Mouse (Mus musculus): Measurements from ENCODE around the gene Il17f. TPM values are rescaled to one million over a fixed set of nuclear protein-coding genes. Genes with fewer than 3 reads are reported as not detected.
"Not testable (repeated sequence)": the region's sequence is repeated elsewhere in the genome, so short reads cannot be mapped to it uniquely, and the experiment has no call there.

The Il17f gene
- polyA plus RNA-seq, 1 experiment = not detected

DNA sequence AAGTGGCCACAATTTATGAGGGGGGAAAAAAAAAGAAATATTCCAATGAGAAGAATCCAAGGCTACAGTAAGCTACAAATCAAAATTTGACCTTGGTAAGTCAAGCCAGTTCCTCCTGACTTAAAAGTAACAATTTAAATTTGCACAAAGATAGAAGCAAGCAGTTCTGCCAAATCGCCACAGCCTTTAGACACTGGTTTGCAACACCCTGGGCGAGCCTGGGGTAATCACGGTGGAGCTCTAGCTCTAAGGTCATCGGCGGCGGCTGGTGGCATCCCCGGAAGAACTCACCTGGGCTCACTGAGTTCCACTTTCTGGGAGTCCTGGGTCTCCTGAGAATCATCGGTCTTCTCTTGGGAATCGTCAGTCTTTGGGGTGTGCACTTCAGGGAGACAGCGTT is 14.1 kb upstream of the Il17f start:
- Histone ChIP-seq H3K27ac (replicated peaks; ENCODE audit: low read depth, low read length) (no peak overlapping the region), H3K4me1 (ENCODE audit: control insufficient read depth, insufficient read depth, insufficient read length, low read length) (no peaks in the 10 kb centered on the region), H3K4me3 (ENCODE audit: insufficient read depth, low read depth, low read length) (no peak overlapping the region)

DNA sequence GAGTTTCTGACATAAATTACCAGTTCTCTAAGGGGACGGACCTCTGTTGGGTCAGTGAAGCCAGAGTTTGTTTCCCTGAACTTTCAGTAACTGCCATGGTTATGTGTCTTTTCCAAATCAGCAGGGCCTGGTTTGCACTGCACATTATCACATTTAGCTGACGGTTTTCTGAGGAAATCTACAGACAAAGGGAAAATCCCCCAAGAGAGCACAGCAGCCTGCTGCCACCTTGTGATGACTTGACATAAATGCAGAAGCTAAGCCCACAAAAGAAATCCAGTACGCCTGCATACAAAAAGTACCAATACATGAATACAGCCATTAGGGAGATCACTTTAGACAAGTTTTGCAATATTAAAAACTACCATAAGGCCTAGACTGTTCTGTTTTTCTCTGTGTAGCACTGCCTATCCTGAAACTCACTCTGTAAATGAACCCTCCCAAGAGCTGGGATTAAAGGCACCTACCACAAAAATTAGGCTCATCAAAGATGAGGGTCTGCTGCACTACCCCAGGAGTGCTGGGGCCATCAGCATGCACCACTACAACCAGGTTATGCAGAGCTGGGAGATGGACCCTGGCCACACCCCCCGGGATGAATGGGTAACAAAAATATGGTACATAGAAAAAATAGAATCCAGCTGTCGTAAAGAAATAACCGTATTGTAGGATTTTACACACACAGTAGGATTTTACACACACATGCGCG is 11.4 kb upstream of the Il17f start:
- H3K4me3 ChIP-seq (ENCODE audit: insufficient read depth, low read depth, low read length) = no peak overlapping the region
- no peaks in the 10 kb centered on the region for H3K4me1 ChIP-seq (ENCODE audit: control insufficient read depth, insufficient read depth, insufficient read length, low read length)
- no peak overlapping the region for H3K27ac ChIP-seq (replicated peaks; ENCODE audit: low read depth, low read length)

DNA sequence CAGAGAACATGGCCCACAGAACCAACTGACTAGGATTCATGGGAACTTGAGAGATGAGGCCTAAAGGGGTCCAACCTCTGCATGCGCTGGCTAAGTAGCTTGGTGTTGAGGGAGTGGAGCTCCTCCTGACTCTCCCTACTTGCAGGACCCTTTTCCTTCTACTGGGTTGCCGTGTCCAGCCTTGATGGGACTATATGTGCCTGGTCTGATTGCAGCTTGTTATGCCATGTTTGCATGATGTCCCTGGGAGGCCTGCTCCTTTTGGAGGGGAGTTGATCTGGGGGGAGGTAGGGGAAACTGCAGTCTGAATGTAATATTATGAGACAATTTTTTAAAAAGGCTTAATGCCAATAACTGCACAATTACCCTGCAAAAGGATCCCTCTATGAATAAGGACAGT is 10.9 kb upstream of the Il17f start:
- Histone ChIP-seq H3K4me3 (ENCODE audit: insufficient read depth, low read depth, low read length) (no peak overlapping the region), H3K4me1 (ENCODE audit: control insufficient read depth, insufficient read depth, insufficient read length, low read length) (no peaks in the 10 kb centered on the region), H3K27ac (replicated peaks; ENCODE audit: low read depth, low read length) (no peak overlapping the region)

DNA sequence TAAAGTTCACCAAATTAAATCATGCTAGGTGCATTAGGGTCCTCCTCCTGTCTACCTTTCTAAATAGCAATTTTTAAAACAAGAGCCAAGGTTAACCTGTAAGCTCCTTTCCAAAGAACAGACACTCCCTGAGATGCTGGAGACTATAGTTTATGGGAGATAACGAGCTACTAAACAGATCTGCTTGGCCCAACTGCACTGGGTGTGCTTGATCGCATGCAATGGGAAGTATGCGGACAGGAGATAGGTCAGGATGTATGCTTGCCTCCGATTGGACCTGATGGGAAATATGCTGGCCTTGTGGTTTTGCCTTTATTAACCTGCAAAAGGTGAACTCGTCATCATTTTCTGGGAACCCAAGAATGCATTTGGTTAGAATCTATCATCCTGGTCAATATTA is 4.8 kb upstream of the Il17f start:
- H3K4me3 ChIP-seq (ENCODE audit: insufficient read depth, low read depth, low read length) = no peak overlapping the region
- H3K4me1 ChIP-seq (ENCODE audit: control insufficient read depth, insufficient read depth, insufficient read length, low read length) = no peaks in the 10 kb centered on the region
- H3K27ac ChIP-seq (replicated peaks; ENCODE audit: low read depth, low read length) = no peak overlapping the region

DNA sequence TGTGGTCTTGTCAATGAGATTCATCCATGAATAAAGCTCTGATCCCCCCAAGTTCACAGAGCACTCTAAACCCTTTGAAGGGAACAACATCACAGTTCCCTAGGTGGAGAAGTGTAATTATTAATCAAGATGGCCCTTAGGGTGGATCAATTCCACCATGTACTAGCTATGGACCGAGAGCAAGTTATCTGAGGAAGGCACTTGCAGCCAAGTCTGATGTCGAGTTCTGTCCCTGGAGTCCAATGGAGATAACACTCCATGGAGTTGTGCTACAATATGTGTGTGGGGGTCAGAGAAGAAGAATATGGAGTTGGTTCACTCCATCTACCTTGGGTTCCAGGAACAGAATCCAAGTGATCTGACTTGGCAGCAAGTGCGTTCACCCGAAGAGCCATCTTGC is 4.3 kb upstream of the Il17f start:
- H3K4me1 ChIP-seq (ENCODE audit: control insufficient read depth, insufficient read depth, insufficient read length, low read length) = no peaks in the 10 kb centered on the region
- no peak overlapping the region for H3K4me3 ChIP-seq (ENCODE audit: insufficient read depth, low read depth, low read length)
- H3K27ac ChIP-seq (replicated peaks; ENCODE audit: low read depth, low read length) = no peak overlapping the region

DNA sequence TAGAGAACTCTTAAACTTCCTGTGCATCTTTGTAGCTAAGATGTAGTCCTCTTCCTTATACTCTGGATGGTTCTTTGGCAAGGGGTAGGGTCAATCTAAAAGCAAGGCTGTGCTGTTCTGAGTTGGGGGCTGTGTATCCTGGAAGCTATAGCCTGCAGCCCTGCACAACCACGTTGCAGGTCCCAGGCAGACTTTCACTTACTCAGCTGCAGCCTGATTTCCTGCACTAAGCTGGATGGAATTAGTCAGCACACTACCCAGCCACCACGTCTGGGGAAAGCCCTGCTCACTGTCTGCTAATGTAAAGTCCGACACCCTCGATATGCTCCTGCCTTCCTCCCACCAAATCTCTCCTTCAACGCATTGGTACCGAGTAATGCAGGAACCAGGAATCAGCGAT is 997 bp upstream of the Il17f start:
- H3K4me1 ChIP-seq (ENCODE audit: control insufficient read depth, insufficient read depth, insufficient read length, low read length) = no peaks in the 10 kb centered on the region
- no peak overlapping the region for H3K4me3 ChIP-seq (ENCODE audit: insufficient read depth, low read depth, low read length)
- H3K27ac ChIP-seq (replicated peaks; ENCODE audit: low read depth, low read length) = no peak overlapping the region

DNA sequence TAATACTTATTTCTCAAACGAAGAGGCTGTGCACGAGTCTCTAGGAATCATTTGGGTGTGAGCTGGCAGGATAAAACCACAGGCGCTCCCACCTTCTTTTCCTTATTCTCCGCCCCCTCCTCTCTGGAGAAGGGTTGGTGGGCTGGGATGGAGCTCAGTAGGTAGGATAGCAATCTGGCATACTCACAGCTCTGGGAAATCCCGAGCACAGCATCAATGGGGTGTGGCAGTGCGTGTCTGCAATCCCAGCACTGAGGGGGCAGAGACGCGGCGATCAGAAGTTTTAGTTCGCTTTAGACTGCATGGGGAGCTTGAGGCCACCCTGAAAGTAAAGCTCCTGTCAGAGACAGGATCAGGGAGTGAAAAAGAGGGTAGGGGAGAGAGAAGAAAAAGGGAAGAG is 2.0 kb downstream of the Il17f start:
- H3K27ac ChIP-seq (replicated peaks; ENCODE audit: low read depth, low read length) = no peak overlapping the region
- H3K4me1 ChIP-seq (ENCODE audit: control insufficient read depth, insufficient read depth, insufficient read length, low read length) = no peaks in the 10 kb centered on the region
- H3K4me3 ChIP-seq (ENCODE audit: insufficient read depth, low read depth, low read length) = no peak overlapping the region

DNA sequence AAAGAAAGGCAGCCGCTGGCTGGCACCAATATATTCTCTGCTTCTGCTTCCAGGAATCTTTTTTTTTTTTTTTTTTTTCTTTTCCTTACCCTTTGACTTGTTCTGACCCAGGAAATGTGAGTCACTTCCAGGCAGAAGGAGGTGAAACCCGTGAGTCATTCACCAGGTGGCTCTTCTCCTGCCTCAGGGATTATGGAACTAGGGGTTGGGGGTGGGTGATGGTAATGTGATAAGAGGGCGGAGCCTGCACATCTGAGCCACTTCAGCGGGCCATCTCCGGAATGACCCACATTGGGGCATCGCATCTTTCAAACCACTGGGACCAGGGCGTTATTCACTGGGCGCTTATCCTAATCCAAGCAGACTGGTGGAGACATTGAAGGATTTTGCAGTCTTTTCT is 3.4 kb downstream of the Il17f start:
- no peak overlapping the region for H3K4me3 ChIP-seq (ENCODE audit: insufficient read depth, low read depth, low read length)
- no peak overlapping the region for H3K27ac ChIP-seq (replicated peaks; ENCODE audit: low read depth, low read length)
- no peaks in the 10 kb centered on the region for H3K4me1 ChIP-seq (ENCODE audit: control insufficient read depth, insufficient read depth, insufficient read length, low read length)

DNA sequence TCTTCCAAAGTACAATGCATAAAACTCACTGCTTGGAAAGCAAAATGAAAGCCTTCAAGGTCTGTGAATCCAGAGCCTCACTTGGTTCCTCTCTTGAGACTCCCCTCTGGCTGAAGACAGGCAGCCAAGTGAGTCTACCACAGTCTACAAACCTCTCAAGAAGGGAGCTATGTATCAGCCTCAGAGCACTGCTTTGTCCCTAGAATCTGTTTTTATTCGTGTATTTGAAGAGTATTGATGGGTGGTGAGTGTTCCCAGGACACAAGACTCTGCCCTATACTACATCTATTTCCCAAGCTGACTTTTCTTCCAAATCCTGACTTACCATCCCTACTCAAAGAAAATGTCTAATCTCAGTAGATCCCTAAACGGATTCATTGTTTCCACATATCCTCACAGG is 12.1 kb downstream of the Il17f start:
- Histone ChIP-seq H3K27ac (replicated peaks; ENCODE audit: low read depth, low read length) (no peak overlapping the region), H3K4me1 (ENCODE audit: control insufficient read depth, insufficient read depth, insufficient read length, low read length) (no peaks in the 10 kb centered on the region), H3K4me3 (ENCODE audit: insufficient read depth, low read depth, low read length) (no peak overlapping the region)

DNA sequence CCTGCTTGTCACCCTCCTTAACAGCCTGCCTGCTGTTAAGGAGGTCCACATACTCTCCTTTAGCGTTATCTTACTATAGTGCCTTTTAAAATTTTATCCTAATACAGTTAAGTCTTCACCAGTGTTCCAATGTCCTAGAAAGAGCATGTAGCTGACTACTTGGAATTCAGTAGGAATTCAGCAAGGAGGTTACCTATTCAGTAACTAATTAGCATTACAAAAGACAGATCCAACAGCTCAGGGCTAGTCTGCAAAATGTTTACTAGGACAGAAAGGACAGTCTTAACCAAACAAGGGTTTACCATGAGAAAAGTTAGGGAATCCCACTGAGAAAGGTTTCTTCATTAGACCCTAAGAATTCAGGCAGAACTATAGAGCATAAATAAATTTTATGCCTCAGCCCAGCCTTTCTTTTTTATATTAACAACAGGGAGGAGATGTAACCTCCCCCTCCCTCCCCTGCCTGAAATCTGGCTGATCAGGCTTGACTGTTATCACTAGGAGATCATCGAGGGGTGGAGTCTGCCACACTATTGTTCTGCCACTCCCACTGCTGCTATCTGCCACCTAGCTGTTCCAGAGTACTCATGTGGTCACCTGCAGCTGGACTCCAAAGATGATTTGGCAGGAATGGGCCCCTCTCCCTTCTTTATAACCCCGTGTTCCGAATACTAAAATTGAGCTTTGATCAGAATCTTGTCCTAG is 16.2 kb downstream of the Il17f start:
- H3K4me3 ChIP-seq (ENCODE audit: insufficient read depth, low read depth, low read length); H3K4me1 ChIP-seq (ENCODE audit: control insufficient read depth, insufficient read depth, insufficient read length, low read length); H3K27ac ChIP-seq (replicated peaks; ENCODE audit: low read depth, low read length): not testable (repeated sequence)

DNA sequence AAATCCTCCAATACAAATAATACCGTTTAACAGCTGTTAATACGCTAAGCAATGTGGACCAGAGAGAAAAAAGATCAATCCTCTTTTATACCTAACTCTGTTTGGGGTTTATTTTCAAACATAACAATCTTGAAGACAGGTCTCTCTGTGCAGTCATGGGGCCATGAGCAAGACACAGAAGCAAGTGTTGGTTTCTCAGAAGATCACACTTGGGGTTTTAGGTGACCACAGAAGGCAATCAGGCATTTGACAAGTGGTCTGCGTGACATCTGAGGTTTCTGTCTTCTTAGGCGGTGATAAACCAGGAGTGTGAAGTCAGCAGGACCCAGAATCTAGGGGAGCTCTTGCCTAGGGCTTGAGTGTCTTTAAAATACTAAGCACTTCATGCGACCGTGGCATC is 23.9 kb downstream of the Il17f start:
- H3K27ac ChIP-seq (replicated peaks; ENCODE audit: low read depth, low read length) = no peak overlapping the region
- H3K4me1 ChIP-seq (ENCODE audit: control insufficient read depth, insufficient read depth, insufficient read length, low read length) = no peaks in the 10 kb centered on the region
- H3K4me3 ChIP-seq (ENCODE audit: insufficient read depth, low read depth, low read length) = no peak overlapping the region

DNA sequence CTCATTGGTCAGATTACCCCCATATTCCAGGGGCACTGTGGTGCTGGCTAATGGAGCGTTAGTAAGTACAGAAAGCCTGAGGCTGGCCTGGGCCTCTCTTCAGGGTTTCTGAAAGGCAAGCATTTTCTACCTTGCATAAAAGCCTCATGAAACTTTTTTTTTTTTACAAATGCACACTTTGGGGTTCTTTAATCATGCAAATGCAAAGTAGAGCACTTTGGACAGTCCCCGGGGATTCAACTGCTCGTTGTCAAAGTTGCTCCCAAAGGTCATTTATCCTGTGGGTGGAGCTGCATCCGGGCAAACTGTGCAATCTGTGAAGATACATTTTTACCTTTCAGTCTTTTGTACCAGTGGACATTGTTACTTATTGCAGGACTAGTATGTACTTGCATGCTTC is 29.0 kb downstream of the Il17f start:
- H3K27ac ChIP-seq (replicated peaks; ENCODE audit: low read depth, low read length) = no peak overlapping the region
- no peak overlapping the region for H3K4me3 ChIP-seq (ENCODE audit: insufficient read depth, low read depth, low read length)
- H3K4me1 ChIP-seq (ENCODE audit: control insufficient read depth, insufficient read depth, insufficient read length, low read length) = no peaks in the 10 kb centered on the region

DNA sequence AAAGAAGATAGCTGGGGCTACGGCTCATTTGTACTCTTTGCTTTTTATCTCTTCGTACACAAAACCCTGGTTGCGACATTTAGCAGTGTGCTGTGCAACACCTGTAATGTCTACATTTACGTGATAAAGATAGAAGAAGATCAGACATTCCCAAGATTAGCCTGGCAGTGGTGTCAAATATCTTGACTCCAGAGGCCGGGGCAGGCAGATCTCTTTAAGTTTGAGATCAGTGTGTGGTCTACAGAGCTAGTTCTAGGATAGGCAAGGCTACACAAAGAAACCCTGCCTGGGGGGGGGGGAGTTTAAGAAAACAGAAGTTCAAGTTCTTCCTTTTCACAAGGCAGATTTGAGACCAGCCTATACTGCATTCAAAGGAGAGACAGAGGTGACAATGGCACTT is 30.1 kb downstream of the Il17f start:
- Histone ChIP-seq H3K4me3 (ENCODE audit: insufficient read depth, low read depth, low read length) (no peak overlapping the region), H3K4me1 (ENCODE audit: control insufficient read depth, insufficient read depth, insufficient read length, low read length) (no peaks in the 10 kb centered on the region), H3K27ac (replicated peaks; ENCODE audit: low read depth, low read length) (no peak overlapping the region)

DNA sequence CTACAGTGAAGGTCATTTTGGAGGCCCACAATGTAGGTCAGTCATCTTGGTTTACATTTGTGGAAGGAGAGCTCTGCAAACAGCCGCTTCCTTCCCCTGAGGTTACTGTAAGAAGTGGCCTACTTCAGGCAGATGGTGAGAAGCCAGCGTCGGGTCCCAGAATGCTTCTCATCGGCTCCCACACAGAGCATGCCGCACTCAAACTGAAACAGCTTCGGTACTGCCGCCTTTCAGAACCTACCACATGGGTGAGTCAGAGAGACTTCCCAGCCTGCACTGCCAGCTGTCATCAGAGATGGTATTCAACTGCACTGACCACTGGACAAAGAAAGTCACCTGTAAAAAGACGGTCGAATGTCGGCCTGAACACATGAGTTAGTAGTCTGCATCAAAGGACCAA is 30.6 kb downstream of the Il17f start:
- Histone ChIP-seq H3K27ac (replicated peaks; ENCODE audit: low read depth, low read length) (no peak overlapping the region), H3K4me3 (ENCODE audit: insufficient read depth, low read depth, low read length) (no peak overlapping the region), H3K4me1 (ENCODE audit: control insufficient read depth, insufficient read depth, insufficient read length, low read length) (no peaks in the 10 kb centered on the region)

DNA sequence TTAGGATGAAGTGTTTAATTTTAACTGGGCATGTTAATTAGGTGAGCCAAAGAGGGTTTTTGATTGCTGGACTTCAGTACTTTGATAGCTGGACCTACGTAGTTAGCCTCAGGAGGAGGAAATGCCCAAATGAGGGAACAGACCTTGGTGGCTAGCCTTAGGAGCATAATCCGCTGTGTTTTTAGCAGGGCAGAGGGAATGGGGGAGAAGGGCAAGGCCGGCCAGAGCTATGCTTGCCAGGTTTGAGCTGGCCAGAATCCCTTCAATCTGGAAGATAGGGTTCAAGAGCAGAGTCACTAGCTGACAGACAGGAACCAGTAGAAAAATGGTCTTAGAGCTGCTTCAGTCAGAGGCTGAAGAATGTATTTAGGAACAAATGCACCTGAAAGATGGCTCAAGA is 32.8 kb downstream of the Il17f start:
- Histone ChIP-seq H3K4me1 (ENCODE audit: control insufficient read depth, insufficient read depth, insufficient read length, low read length) (no peaks in the 10 kb centered on the region), H3K4me3 (ENCODE audit: insufficient read depth, low read depth, low read length) (no peak overlapping the region), H3K27ac (replicated peaks; ENCODE audit: low read depth, low read length) (no peak overlapping the region)

DNA sequence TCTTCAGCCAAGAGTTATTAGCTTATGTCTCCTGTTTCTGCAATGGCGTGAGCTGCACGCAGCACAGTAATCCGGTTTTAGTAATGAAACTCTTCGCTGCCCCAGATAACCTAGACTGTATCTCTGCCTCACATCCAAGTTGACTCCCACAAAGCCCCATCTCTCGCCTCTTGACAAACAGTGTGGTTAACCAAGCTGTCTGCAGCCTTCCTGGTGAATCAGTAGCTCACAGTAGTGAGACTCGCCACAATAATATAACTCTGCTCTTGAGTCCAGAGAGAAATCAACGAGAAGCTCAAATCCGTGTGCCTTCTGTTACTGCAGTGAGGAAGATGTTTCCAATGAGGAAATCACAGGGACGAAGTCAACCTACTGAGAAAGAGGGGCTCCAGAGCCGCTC is 36.0 kb downstream of the Il17f start:
- H3K27ac ChIP-seq (replicated peaks; ENCODE audit: low read depth, low read length) = no peak overlapping the region
- H3K4me3 ChIP-seq (ENCODE audit: insufficient read depth, low read depth, low read length) = no peak overlapping the region
- no peaks in the 10 kb centered on the region for H3K4me1 ChIP-seq (ENCODE audit: control insufficient read depth, insufficient read depth, insufficient read length, low read length)

All from brown adipose tissue, adult 24 weeks (tissue).